Mouse (Mus musculus): ENCODE results near the gene Inka2. TPM values are rescaled to one million over a fixed set of nuclear protein-coding genes. Genes with fewer than 3 reads are reported as not detected.

Gene Inka2
- 0.81 and 1.1 TPM in 2 replicates for polyA plus RNA-seq (2014; fragmentation: Nextera tagmentation; extraction: Ambion mirVana)

- peak; percentile 80 for DNase-seq (ENCODE audit: low spot score)
- Histone ChIP-seq H3K36me3 (ENCODE audit: control insufficient read depth, insufficient read depth, low read length) (no peaks in the 10 kb centered on the region), H3K9ac (ENCODE audit: low read length) (peak within 1 kb of the TSS; percentile 48), H3K9me3 (ENCODE audit: control insufficient read depth, low read length) (no peaks in the 10 kb centered on the region), H3K27ac (ENCODE audit: low read depth) (no peak within 1 kb of the TSS), H3K4me2 (ENCODE audit: low read length) (peak within 1 kb of the TSS; percentile 99), H3K4me1 (replicated peaks; ENCODE audit: control insufficient read depth, insufficient read depth, low read length) (peaks cover 2% of the 10 kb centered on the region; the same call in 1 of the 2 replicates), H3K27me3 (replicated peaks; ENCODE audit: control insufficient read depth, insufficient read depth, low read length) (peaks cover 17% of the 10 kb centered on the region), H3K4me3 (ENCODE audit: low read depth, low read length) (peak within 1 kb of the TSS; percentile 52)
- peak; percentile 96 for ATAC-seq (replicated peaks; ENCODE audit: low FRiP score, low TSS enrichment, low read depth)
- WGBS: 6% methylated on average over 38 of the region's 43 CpGs
These were observed at the start of gene Inka2 for GRCm38 (mm10) chr3:105704031-105705008. Gene Inka2 (plus strand): TSS chr3:105704599.

GRCm38 (mm10) chr3:105655031-105655585 lies 49.3 kb upstream of the Inka2 start:
- no peak overlapping the region for H3K4me3 ChIP-seq (ENCODE audit: low read depth, low read length)
- no peaks in the 10 kb centered on the region for H3K36me3 ChIP-seq (ENCODE audit: control insufficient read depth, insufficient read depth, low read length)
- DNase-seq (ENCODE audit: low spot score): no peak
- WGBS: 91% methylated on average over 11 of the region's 11 CpGs
- H3K9me3 ChIP-seq (ENCODE audit: control insufficient read depth, low read length): no peaks in the 10 kb centered on the region
- H3K27me3 ChIP-seq (replicated peaks; ENCODE audit: control insufficient read depth, insufficient read depth, low read length): no peaks in the 10 kb centered on the region
- no peak overlapping the region for H3K9ac ChIP-seq (ENCODE audit: low read length)
- ATAC-seq (replicated peaks; ENCODE audit: low FRiP score, low TSS enrichment, low read depth): no peak
- no peak overlapping the region for H3K4me2 ChIP-seq (ENCODE audit: low read length)
- H3K27ac ChIP-seq (ENCODE audit: low read depth): no peak overlapping the region
- H3K4me1 ChIP-seq (replicated peaks; ENCODE audit: control insufficient read depth, insufficient read depth, low read length): no peaks in the 10 kb centered on the region

- no peaks in the 10 kb centered on the region for H3K9me3 ChIP-seq (ENCODE audit: control insufficient read depth, low read length)
- H3K9ac ChIP-seq (ENCODE audit: low read length): no peak overlapping the region
- H3K4me2 ChIP-seq (ENCODE audit: low read length): no peak overlapping the region
- H3K36me3 ChIP-seq (ENCODE audit: control insufficient read depth, insufficient read depth, low read length): no peaks in the 10 kb centered on the region
- H3K27ac ChIP-seq (ENCODE audit: low read depth): no peak overlapping the region
- H3K4me1 ChIP-seq (replicated peaks; ENCODE audit: control insufficient read depth, insufficient read depth, low read length): 0 out of 2 replicates have a peak, but pooled peaks cover 3% of the 10 kb centered on the region
- H3K27me3 ChIP-seq (replicated peaks; ENCODE audit: control insufficient read depth, insufficient read depth, low read length): no peaks in the 10 kb centered on the region
- WGBS: 60% methylated on average over 2 of the region's 2 CpGs
- H3K4me3 ChIP-seq (ENCODE audit: low read depth, low read length): no peak overlapping the region
- ATAC-seq (replicated peaks; ENCODE audit: low FRiP score, low TSS enrichment, low read depth): no peak
- DNase-seq (ENCODE audit: low spot score): no peak
These were observed 43.9 kb upstream of the Inka2 start for GRCm38 (mm10) chr3:105660530-105660929.

GRCm38 (mm10) chr3:105663043-105663442 lies 41.4 kb upstream of the Inka2 start:
- no peaks in the 10 kb centered on the region for H3K9me3 ChIP-seq (ENCODE audit: control insufficient read depth, low read length)
- H3K36me3 ChIP-seq (ENCODE audit: control insufficient read depth, insufficient read depth, low read length): no peaks in the 10 kb centered on the region
- no peak overlapping the region for H3K27ac ChIP-seq (ENCODE audit: low read depth)
- no peaks in the 10 kb centered on the region for H3K27me3 ChIP-seq (replicated peaks; ENCODE audit: control insufficient read depth, insufficient read depth, low read length)
- H3K4me3 ChIP-seq (ENCODE audit: low read depth, low read length): no peak overlapping the region
- WGBS: 51% methylated on average over 8 of the region's 8 CpGs
- no peak overlapping the region for H3K4me2 ChIP-seq (ENCODE audit: low read length)
- ATAC-seq (replicated peaks; ENCODE audit: low FRiP score, low TSS enrichment, low read depth) (0 out of 2 replicates have a peak, but pooled peaks have one; percentile 8), DNase-seq (ENCODE audit: low spot score) (no peak)
- 0 out of 2 replicates have a peak, but pooled peaks cover 3% of the 10 kb centered on the region for H3K4me1 ChIP-seq (replicated peaks; ENCODE audit: control insufficient read depth, insufficient read depth, low read length)
- no peak overlapping the region for H3K9ac ChIP-seq (ENCODE audit: low read length)

GRCm38 (mm10) chr3:105665105-105665765 lies 39.2 kb upstream of the Inka2 start:
- no peak overlapping the region for H3K4me2 ChIP-seq (ENCODE audit: low read length)
- no peaks in the 10 kb centered on the region for H3K9me3 ChIP-seq (ENCODE audit: control insufficient read depth, low read length)
- no peak overlapping the region for H3K9ac ChIP-seq (ENCODE audit: low read length)
- H3K4me3 ChIP-seq (ENCODE audit: low read depth, low read length): no peak overlapping the region
- no peak overlapping the region for H3K27ac ChIP-seq (ENCODE audit: low read depth)
- H3K27me3 ChIP-seq (replicated peaks; ENCODE audit: control insufficient read depth, insufficient read depth, low read length): no peaks in the 10 kb centered on the region
- no peak for ATAC-seq (replicated peaks; ENCODE audit: low FRiP score, low TSS enrichment, low read depth)
- no peaks in the 10 kb centered on the region for H3K36me3 ChIP-seq (ENCODE audit: control insufficient read depth, insufficient read depth, low read length)
- WGBS: 84% methylated on average over 9 of the region's 9 CpGs
- DNase-seq (ENCODE audit: low spot score): no peak
- 0 out of 2 replicates have a peak, but pooled peaks cover 3% of the 10 kb centered on the region for H3K4me1 ChIP-seq (replicated peaks; ENCODE audit: control insufficient read depth, insufficient read depth, low read length)

- Histone ChIP-seq H3K9ac (ENCODE audit: low read length) (no peak overlapping the region), H3K27me3 (replicated peaks; ENCODE audit: control insufficient read depth, insufficient read depth, low read length) (no peaks in the 10 kb centered on the region), H3K4me2 (ENCODE audit: low read length) (no peak overlapping the region), H3K36me3 (ENCODE audit: control insufficient read depth, insufficient read depth, low read length) (no peaks in the 10 kb centered on the region), H3K9me3 (ENCODE audit: control insufficient read depth, low read length) (no peaks in the 10 kb centered on the region), H3K27ac (ENCODE audit: low read depth) (no peak overlapping the region), H3K4me1 (replicated peaks; ENCODE audit: control insufficient read depth, insufficient read depth, low read length) (no peaks in the 10 kb centered on the region), H3K4me3 (ENCODE audit: low read depth, low read length) (no peak overlapping the region)
- 69% methylated on average over 4 of the region's 4 CpGs for WGBS
- DNase-seq (ENCODE audit: low spot score) (no peak), ATAC-seq (replicated peaks; ENCODE audit: low FRiP score, low TSS enrichment, low read depth) (no peak)
These were observed 37.3 kb upstream of the Inka2 start for GRCm38 (mm10) chr3:105666996-105667523.

- 46% methylated on average over 9 of the region's 9 CpGs for WGBS
- DNase-seq (ENCODE audit: low spot score): no peak
- Histone ChIP-seq H3K4me1 (replicated peaks; ENCODE audit: control insufficient read depth, insufficient read depth, low read length) (no peaks in the 10 kb centered on the region), H3K9me3 (ENCODE audit: control insufficient read depth, low read length) (no peaks in the 10 kb centered on the region), H3K4me2 (ENCODE audit: low read length) (no peak overlapping the region), H3K27me3 (replicated peaks; ENCODE audit: control insufficient read depth, insufficient read depth, low read length) (no peaks in the 10 kb centered on the region), H3K27ac (ENCODE audit: low read depth) (no peak overlapping the region), H3K9ac (ENCODE audit: low read length) (no peak overlapping the region), H3K4me3 (ENCODE audit: low read depth, low read length) (no peak overlapping the region), H3K36me3 (ENCODE audit: control insufficient read depth, insufficient read depth, low read length) (no peaks in the 10 kb centered on the region)
- no peak for ATAC-seq (replicated peaks; ENCODE audit: low FRiP score, low TSS enrichment, low read depth)
These were observed 36.2 kb upstream of the Inka2 start for GRCm38 (mm10) chr3:105668161-105668560.

GRCm38 (mm10) chr3:105669776-105670175 lies 34.6 kb upstream of the Inka2 start:
- H3K4me3 ChIP-seq (ENCODE audit: low read depth, low read length): no peak overlapping the region
- H3K36me3 ChIP-seq (ENCODE audit: control insufficient read depth, insufficient read depth, low read length): no peaks in the 10 kb centered on the region
- H3K9ac ChIP-seq (ENCODE audit: low read length): no peak overlapping the region
- no peak overlapping the region for H3K4me2 ChIP-seq (ENCODE audit: low read length)
- H3K4me1 ChIP-seq (replicated peaks; ENCODE audit: control insufficient read depth, insufficient read depth, low read length): no peaks in the 10 kb centered on the region
- H3K27me3 ChIP-seq (replicated peaks; ENCODE audit: control insufficient read depth, insufficient read depth, low read length): no peaks in the 10 kb centered on the region
- H3K27ac ChIP-seq (ENCODE audit: low read depth): no peak overlapping the region
- DNase-seq (ENCODE audit: low spot score) (no peak), ATAC-seq (replicated peaks; ENCODE audit: low FRiP score, low TSS enrichment, low read depth) (no peak)
- 88% methylated on average over 3 of the region's 3 CpGs for WGBS
- no peaks in the 10 kb centered on the region for H3K9me3 ChIP-seq (ENCODE audit: control insufficient read depth, low read length)
